Mouse (Mus musculus): Measurements from ENCODE around the gene Txndc9. TPM values are rescaled to one million over a fixed set of nuclear protein-coding genes. Genes with fewer than 3 reads are reported as not detected.
"Not testable (repeated sequence)": the region's sequence is repeated elsewhere in the genome, so short reads cannot be mapped to it uniquely, and the experiment has no call there.

The Txndc9 gene
- polyA plus RNA-seq, 1 experiment from 2014 or later = 135 TPM

- 96% methylated on average over 8 of the region's 8 CpGs for WGBS
Observed at GRCm38 (mm10) chr1:38000844-38001243, 3.2 kb upstream of the Txndc9 start.

DNA sequence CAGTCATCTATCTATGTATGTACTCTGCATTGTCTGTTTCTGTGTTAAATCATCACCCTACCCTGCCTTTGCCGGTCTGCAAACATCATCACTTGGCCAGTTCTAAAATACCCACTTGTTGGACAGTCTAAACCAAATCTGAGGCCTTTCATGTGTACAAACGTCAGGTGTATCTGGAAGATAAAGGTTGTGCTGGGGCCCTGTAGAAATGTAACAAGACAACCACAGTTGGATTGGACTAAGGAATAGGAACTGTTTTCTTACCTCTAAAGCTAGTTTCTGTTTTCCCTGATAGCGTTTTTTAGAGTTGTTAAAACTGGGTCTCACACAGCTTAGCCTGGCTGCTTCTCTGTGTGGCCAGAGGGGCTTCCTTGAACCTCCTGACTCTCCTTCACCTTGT lies 1.9 kb upstream of the Txndc9 start:
- 81% methylated on average over 3 of the region's 3 CpGs for WGBS
- peaks cover 4% of the 10 kb centered on the region; the same call in 1 of the 2 replicates for H3K36me3 ChIP-seq (replicated peaks)
- no peak overlapping the region for H3K4me3 ChIP-seq
- no peaks in the 10 kb centered on the region for H3K27me3 ChIP-seq (replicated peaks)
- H3K27ac ChIP-seq = no peak overlapping the region
- H3K4me1 ChIP-seq = peaks cover 26% of the 10 kb centered on the region
- no peaks in the 10 kb centered on the region for H3K9me3 ChIP-seq
- 0 out of 2 replicates have a peak overlapping the region, but pooled peaks have one; percentile 81 for H3K4me2 ChIP-seq
- ATAC-seq (replicated peaks) = no peak
- no peak overlapping the region for H3K9ac ChIP-seq

More at GRCm38 (mm10) chr1:38000844-38001243, 3.2 kb upstream of the Txndc9 start:
- Histone ChIP-seq H3K9me3 (no peaks in the 10 kb centered on the region), H3K4me1 (peaks cover 21% of the 10 kb centered on the region), H3K36me3 (replicated peaks) (no peaks in the 10 kb centered on the region), H3K27me3 (replicated peaks) (no peaks in the 10 kb centered on the region), H3K4me2 (no peak overlapping the region), H3K27ac (no peak overlapping the region), H3K9ac (no peak overlapping the region), H3K4me3 (no peak overlapping the region)
- ATAC-seq (replicated peaks) = no peak

GRCm38 (mm10) chr1:37998371-37999199 lies 892 bp upstream of the Txndc9 start:
- Histone ChIP-seq H3K4me3 (peak overlapping the region; percentile 71), H3K36me3 (replicated peaks) (peaks cover 13% of the 10 kb centered on the region; the same call in 1 of the 2 replicates), H3K27ac (peak overlapping the region; percentile 94), H3K4me1 (peaks cover 26% of the 10 kb centered on the region), H3K9ac (peak overlapping the region; percentile 81), H3K9me3 (no peaks in the 10 kb centered on the region), H3K27me3 (replicated peaks) (no peaks in the 10 kb centered on the region), H3K4me2 (peak overlapping the region; percentile 81)
- WGBS = 3% methylated on average over 47 of the region's 47 CpGs
- ATAC-seq (replicated peaks) = peak; percentile 5; the same call in 1 of the 2 replicates

DNA sequence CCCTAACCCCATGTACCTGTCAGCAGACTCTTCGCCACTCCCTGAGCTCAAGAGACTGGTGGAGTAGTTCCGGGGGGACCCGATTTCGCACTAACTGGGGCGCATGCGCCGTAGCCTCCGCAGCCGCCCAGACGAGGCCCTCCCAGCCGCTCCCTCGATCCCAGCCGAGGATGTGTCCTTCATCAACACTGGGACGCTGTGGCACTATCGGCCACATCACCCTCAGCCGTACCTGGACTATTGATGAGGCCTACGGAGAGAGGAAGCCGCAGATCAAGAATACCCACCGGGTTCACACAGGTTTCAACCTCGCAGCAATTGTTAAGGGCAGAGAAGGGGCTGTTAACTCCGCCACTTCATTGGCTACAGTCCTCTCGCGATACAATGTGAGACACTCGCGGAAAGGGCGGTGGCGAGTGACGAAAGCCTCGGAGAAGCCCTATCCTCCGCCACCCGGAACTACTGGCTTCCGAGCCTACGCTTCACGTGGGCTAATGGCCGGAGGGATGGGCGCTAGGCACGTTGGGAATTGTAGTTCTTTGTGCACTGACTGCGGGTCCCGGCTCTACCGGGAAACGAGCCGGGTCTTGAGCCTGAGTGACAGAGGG lies 712 bp downstream of the Txndc9 start:
- Histone ChIP-seq H3K4me3 (peak overlapping the region; percentile 71), H3K27me3 (replicated peaks) (no peaks in the 10 kb centered on the region), H3K27ac (peak overlapping the region; percentile 94), H3K4me2 (peak overlapping the region; percentile 81), H3K9me3 (no peaks in the 10 kb centered on the region), H3K4me1 (peaks cover 26% of the 10 kb centered on the region), H3K36me3 (replicated peaks) (peaks cover 25% of the 10 kb centered on the region; the same call in 1 of the 2 replicates), H3K9ac (peak overlapping the region; percentile 81)
- WGBS = under 1% methylated on average over 42 of the region's 42 CpGs
- ATAC-seq (replicated peaks) = peak; percentile 97

DNA sequence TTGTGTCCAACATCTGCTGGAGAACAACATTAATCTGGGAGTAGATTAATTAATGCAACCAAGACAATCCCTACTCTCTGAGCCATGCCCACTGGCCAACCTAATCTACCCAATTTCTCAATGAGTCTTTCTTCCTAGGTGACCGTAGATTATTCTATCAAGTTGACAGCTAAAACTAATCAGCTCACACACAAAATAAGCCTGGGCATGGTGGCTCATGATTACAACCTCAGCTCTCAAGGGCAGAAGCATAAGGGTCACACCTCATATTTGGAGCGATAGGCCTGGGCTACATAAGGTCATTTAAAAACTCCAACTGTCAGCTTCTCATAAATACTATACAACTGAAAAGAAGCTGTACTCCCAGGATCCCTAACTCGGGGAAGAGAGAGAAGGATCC lies 1.5 kb downstream of the Txndc9 start:
- Histone ChIP-seq H3K4me2 (peak overlapping the region; percentile 73), H3K9ac (peak overlapping the region; percentile 72), H3K9me3 (no peaks in the 10 kb centered on the region), H3K27me3 (replicated peaks) (no peaks in the 10 kb centered on the region), H3K36me3 (replicated peaks) (peaks cover 30% of the 10 kb centered on the region), H3K4me3 (peak overlapping the region; percentile 71), H3K27ac (peak overlapping the region; percentile 94; the same call in 1 of the 2 replicates), H3K4me1 (peaks cover 26% of the 10 kb centered on the region)
- WGBS = 39% methylated on average over 3 of the region's 3 CpGs
- no peak for ATAC-seq (replicated peaks)

- Histone ChIP-seq H3K9ac (no peak overlapping the region), H3K27me3 (replicated peaks) (no peaks in the 10 kb centered on the region), H3K27ac (no peak overlapping the region), H3K4me1 (no peaks in the 10 kb centered on the region), H3K9me3 (no peaks in the 10 kb centered on the region), H3K4me3 (no peak overlapping the region), H3K4me2 (no peak overlapping the region), H3K36me3 (replicated peaks) (peaks cover 54% of the 10 kb centered on the region)
- 94% methylated on average over 5 of the region's 5 CpGs for WGBS
- ATAC-seq (replicated peaks) = no peak
Observed at GRCm38 (mm10) chr1:37987856-37988255, 9.8 kb downstream of the Txndc9 start.

DNA sequence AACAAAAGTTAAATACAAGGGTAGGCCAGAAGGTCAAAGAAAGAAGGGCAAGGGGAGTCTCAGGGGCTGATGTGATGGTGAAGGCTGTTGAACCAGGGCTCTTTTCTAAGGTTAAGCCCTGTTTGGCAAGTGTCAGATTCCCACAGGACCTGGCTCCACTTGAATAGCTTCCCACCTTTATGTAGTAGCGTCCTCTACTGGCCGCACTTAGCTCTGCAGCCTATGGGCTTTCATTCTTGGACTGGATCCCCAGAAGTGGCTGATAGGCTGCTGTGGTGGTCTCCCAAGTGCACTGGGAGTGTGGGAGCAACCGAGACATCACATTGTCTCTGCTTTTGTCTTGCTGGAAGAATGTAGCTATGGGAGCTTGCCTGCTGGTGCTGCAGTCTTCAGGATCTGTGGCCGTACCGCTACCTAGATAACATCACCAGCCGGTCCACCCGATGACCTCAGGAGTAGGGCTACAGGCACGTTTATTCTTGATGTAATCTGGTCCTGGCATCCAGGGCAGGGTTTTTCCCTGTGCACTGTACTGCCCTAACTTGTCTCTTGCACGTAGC lies 11.8 kb downstream of the Txndc9 start:
- H3K9me3 ChIP-seq = no peaks in the 10 kb centered on the region
- H3K9ac ChIP-seq = no peak overlapping the region
- H3K4me2 ChIP-seq = no peak overlapping the region
- H3K27ac ChIP-seq = no peak overlapping the region
- H3K4me3 ChIP-seq = no peak overlapping the region
- H3K4me1 ChIP-seq = no peaks in the 10 kb centered on the region
- ATAC-seq (replicated peaks) = no peak
- peaks cover 40% of the 10 kb centered on the region for H3K36me3 ChIP-seq (replicated peaks)
- H3K27me3 ChIP-seq (replicated peaks) = no peaks in the 10 kb centered on the region
- WGBS = 82% methylated on average over 9 of the region's 9 CpGs

GRCm38 (mm10) chr1:37984326-37984725 lies 13.4 kb downstream of the Txndc9 start:
- ATAC-seq (replicated peaks) = no peak

DNA sequence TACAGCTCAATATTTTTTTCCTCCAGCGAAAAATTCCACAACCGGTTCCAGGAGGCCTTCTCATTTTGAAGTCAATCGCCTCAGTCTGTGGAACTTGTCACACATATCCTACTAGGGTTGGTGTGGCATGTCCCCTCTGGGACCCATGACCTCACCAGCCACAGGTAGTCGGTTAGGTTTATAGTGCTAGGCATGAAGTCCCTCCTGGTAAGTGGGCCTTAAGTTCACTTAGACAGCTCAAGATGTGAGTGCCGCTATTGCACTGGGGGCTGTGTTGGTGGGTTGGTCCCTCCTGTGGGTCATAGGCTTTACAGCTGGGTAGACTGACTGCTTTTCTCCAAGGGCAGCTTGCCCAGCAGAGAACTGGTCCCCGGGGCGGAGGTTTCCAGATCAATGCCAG lies 20.4 kb downstream of the Txndc9 start:
- Histone ChIP-seq H3K4me1 (no peaks in the 10 kb centered on the region), H3K27ac (no peak overlapping the region), H3K27me3 (replicated peaks) (no peaks in the 10 kb centered on the region), H3K4me3 (no peak overlapping the region), H3K9ac (no peak overlapping the region), H3K36me3 (replicated peaks) (no peaks in the 10 kb centered on the region), H3K9me3 (no peaks in the 10 kb centered on the region), H3K4me2 (no peak overlapping the region)
- no peak for ATAC-seq (replicated peaks)
- 92% methylated on average over 7 of the region's 7 CpGs for WGBS

More at GRCm38 (mm10) chr1:37984326-37984725, 13.4 kb downstream of the Txndc9 start:
- no peaks in the 10 kb centered on the region for H3K27me3 ChIP-seq (replicated peaks)
- no peaks in the 10 kb centered on the region for H3K9me3 ChIP-seq
- H3K4me3 ChIP-seq = no peak overlapping the region
- no peak overlapping the region for H3K27ac ChIP-seq
- H3K36me3 ChIP-seq (replicated peaks) = peaks cover 29% of the 10 kb centered on the region
- no peak overlapping the region for H3K4me2 ChIP-seq
- no peak overlapping the region for H3K9ac ChIP-seq
- WGBS = 92% methylated on average over 1 of the region's 1 CpGs
- no peaks in the 10 kb centered on the region for H3K4me1 ChIP-seq

- not testable (repeated sequence) for H3K27ac ChIP-seq; H3K27me3 ChIP-seq (replicated peaks); H3K9ac ChIP-seq; ATAC-seq (replicated peaks); H3K4me3 ChIP-seq; H3K4me1 ChIP-seq; H3K36me3 ChIP-seq (replicated peaks); H3K9me3 ChIP-seq; H3K4me2 ChIP-seq
- 74% methylated on average over 9 of the region's 9 CpGs for WGBS
Observed at GRCm38 (mm10) chr1:37976666-37977065, 21.0 kb downstream of the Txndc9 start.

GRCm38 (mm10) chr1:37971520-37971919 lies 26.2 kb downstream of the Txndc9 start:
- no peak for ATAC-seq (replicated peaks)
- H3K27me3 ChIP-seq (replicated peaks) = no peaks in the 10 kb centered on the region

GRCm38 (mm10) chr1:37968746-37969145 lies 28.9 kb downstream of the Txndc9 start:
- Histone ChIP-seq H3K9me3 (no peaks in the 10 kb centered on the region), H3K4me1 (no peaks in the 10 kb centered on the region), H3K4me2 (no peak overlapping the region), H3K27ac (no peak overlapping the region), H3K27me3 (replicated peaks) (no peaks in the 10 kb centered on the region), H3K9ac (no peak overlapping the region), H3K36me3 (replicated peaks) (no peaks in the 10 kb centered on the region), H3K4me3 (no peak overlapping the region)
- 86% methylated on average over 6 of the region's 6 CpGs for WGBS
- ATAC-seq (replicated peaks) = no peak

More at GRCm38 (mm10) chr1:37971520-37971919, 26.2 kb downstream of the Txndc9 start:
- no peak overlapping the region for H3K4me3 ChIP-seq
- no peaks in the 10 kb centered on the region for H3K36me3 ChIP-seq (replicated peaks)
- H3K4me2 ChIP-seq = no peak overlapping the region
- no peak overlapping the region for H3K9ac ChIP-seq
- H3K4me1 ChIP-seq = no peaks in the 10 kb centered on the region
- H3K27ac ChIP-seq = no peak overlapping the region
- WGBS = 64% methylated on average over 4 of the region's 4 CpGs
- no peaks in the 10 kb centered on the region for H3K9me3 ChIP-seq

All from midbrain, embryonic 15.5 days (tissue).